ENCODE assay signal across 15 mouse cellular contexts in genomic region chr5:62752934-62753333, GRCm38 (mm10).
DNase-seq lines count a peak whose midpoint lies in the region; ATAC-seq lines count a peak whose summit lies in the region.
"Had no signal": no experiment of that assay in that cellular context is flagged by ENCODE, and none has a peak within 500 bp of the region (broad histone marks: within the 10 kb centered on the region; RNA-seq: fewer than 3 reads in every experiment).

No protein-coding gene starts in this region.

- DNase-seq in frontal cortex, postnatal 25 days (ENCODE audit: low spot score in 2 of 2), result no peak
- DNase-seq in right cerebral cortex, adult 18-20 months, result peak; percentile 33
- DNase-seq in right cerebral cortex, postnatal 14 days, result no peak
- DNase-seq in induced T-regulatory cell, adult 2 months (ENCODE audit: low read depth), result peak; percentile 57
- peak; percentile 75 for DNase-seq in telencephalon, adult 2 months (ENCODE audit: low read depth, low spot score)
- DNase-seq in cerebellum, postnatal 10 days, result no peak
- no peak for DNase-seq in thymus, postnatal 4 days
- DNase-seq: adrenal gland, postnatal 10 days; B cell, adult 2 months; cerebellum, adult 18-20 months; cerebellum, adult 9-11 months; gastrocnemius, adult 2 months; gastrocnemius, postnatal 25 days had no signal

- ATAC-seq in frontal cortex, adult (ENCODE audit: low TSS enrichment), result peak; percentile 71
- ATAC-seq: forebrain, embryonic 15.5 days had no signal

Comparison
In these comparisons a context has a peak if more than half of its experiments do, and no peak if none do; other contexts are left out.
1. DNase-seq: peak in right cerebral cortex, adult 18-20 months (single experiment), induced T-regulatory cell, adult 2 months (single experiment) and telencephalon, adult 2 months (single experiment); none in frontal cortex, postnatal 25 days (0 of 2), right cerebral cortex, postnatal 14 days (single experiment), cerebellum, postnatal 10 days (0 of 2) and thymus, postnatal 4 days (single experiment).